Mouse (Mus musculus): ENCODE measurements at regions not wholly inside any gene's neighbourhood (a gene's known extent, or its start where the extent isn't known, plus 50 kb on each side); places are given as distances from the start of the nearest gene placed in this dataset.

- Histone ChIP-seq H3K4me3 (ENCODE audit: low read depth, low read length) (no peak overlapping the region), H3K4me1 (ENCODE audit: control insufficient read depth, insufficient read depth, insufficient read length, low read length) (no peaks in the 10 kb centered on the region), H3K27me3 (ENCODE audit: control insufficient read depth, insufficient read depth, low read length) (no peaks in the 10 kb centered on the region), H3K27ac (ENCODE audit: insufficient read depth, low read depth, low read length) (no peak overlapping the region), H3K36me3 (ENCODE audit: control insufficient read depth, insufficient read depth, low read length) (no peaks in the 10 kb centered on the region)
- 86% methylated on average over 4 of the region's 4 CpGs for WGBS
- TF ChIP-seq POLR2A (IDR thresholded peaks at IDR 0.05; ENCODE audit: low read depth, low read length) (no peak), CTCF (IDR thresholded peaks at IDR 0.05; ENCODE audit: extremely low read depth, insufficient read length, insufficient replicate concordance, low read depth, low read length) (no peak)
These were observed 115.2 kb upstream of the Rgma start for GRCm38 (mm10) chr7:73260140-73260539.

- Histone ChIP-seq H3K27ac (ENCODE audit: insufficient read depth, low read depth, low read length) (no peak overlapping the region), H3K4me1 (ENCODE audit: control insufficient read depth, insufficient read depth, insufficient read length, low read length) (no peaks in the 10 kb centered on the region), H3K4me3 (ENCODE audit: low read depth, low read length) (no peak overlapping the region), H3K36me3 (ENCODE audit: control insufficient read depth, insufficient read depth, low read length) (no peaks in the 10 kb centered on the region), H3K27me3 (ENCODE audit: control insufficient read depth, insufficient read depth, low read length) (no peaks in the 10 kb centered on the region)
- 89% methylated on average over 5 of the region's 5 CpGs for WGBS
- TF ChIP-seq CTCF (IDR thresholded peaks at IDR 0.05; ENCODE audit: extremely low read depth, insufficient read length, insufficient replicate concordance, low read depth, low read length) (no peak), POLR2A (IDR thresholded peaks at IDR 0.05; ENCODE audit: low read depth, low read length) (no peak)
These were observed 113.6 kb upstream of the Rgma start for GRCm38 (mm10) chr7:73261750-73262149.

GRCm38 (mm10) chr7:73262526-73262925 is 112.8 kb upstream of the Rgma start:
- TF ChIP-seq CTCF (IDR thresholded peaks at IDR 0.05; ENCODE audit: extremely low read depth, insufficient read length, insufficient replicate concordance, low read depth, low read length) (no peak), POLR2A (IDR thresholded peaks at IDR 0.05; ENCODE audit: low read depth, low read length) (no peak)

GRCm38 (mm10) chr7:73269626-73270025 is 105.7 kb upstream of the Rgma start:
- Histone ChIP-seq H3K4me3 (ENCODE audit: low read depth, low read length) (no peak overlapping the region), H3K4me1 (ENCODE audit: control insufficient read depth, insufficient read depth, insufficient read length, low read length) (no peaks in the 10 kb centered on the region), H3K36me3 (ENCODE audit: control insufficient read depth, insufficient read depth, low read length) (no peaks in the 10 kb centered on the region), H3K27me3 (ENCODE audit: control insufficient read depth, insufficient read depth, low read length) (no peaks in the 10 kb centered on the region), H3K27ac (ENCODE audit: insufficient read depth, low read depth, low read length) (no peak overlapping the region)
- no peak for TF ChIP-seq POLR2A (IDR thresholded peaks at IDR 0.05; ENCODE audit: low read depth, low read length)
- no peak for TF ChIP-seq CTCF (IDR thresholded peaks at IDR 0.05; ENCODE audit: extremely low read depth, insufficient read length, insufficient replicate concordance, low read depth, low read length)
- WGBS: 93% methylated on average over 3 of the region's 3 CpGs

More at GRCm38 (mm10) chr7:73262526-73262925, 112.8 kb upstream of the Rgma start:
- Histone ChIP-seq H3K4me3 (ENCODE audit: low read depth, low read length) (no peak overlapping the region), H3K27me3 (ENCODE audit: control insufficient read depth, insufficient read depth, low read length) (no peaks in the 10 kb centered on the region), H3K27ac (ENCODE audit: insufficient read depth, low read depth, low read length) (no peak overlapping the region), H3K36me3 (ENCODE audit: control insufficient read depth, insufficient read depth, low read length) (no peaks in the 10 kb centered on the region), H3K4me1 (ENCODE audit: control insufficient read depth, insufficient read depth, insufficient read length, low read length) (no peaks in the 10 kb centered on the region)
- 61% methylated on average over 3 of the region's 3 CpGs for WGBS

GRCm38 (mm10) chr7:73272787-73273186 is 102.5 kb upstream of the Rgma start:
- TF ChIP-seq POLR2A (IDR thresholded peaks at IDR 0.05; ENCODE audit: low read depth, low read length) (no peak), CTCF (IDR thresholded peaks at IDR 0.05; ENCODE audit: extremely low read depth, insufficient read length, insufficient replicate concordance, low read depth, low read length) (no peak)

GRCm38 (mm10) chr7:73275814-73276271 is 99.5 kb upstream of the Rgma start:
- Histone ChIP-seq H3K36me3 (ENCODE audit: control insufficient read depth, insufficient read depth, low read length) (no peaks in the 10 kb centered on the region), H3K27ac (ENCODE audit: insufficient read depth, low read depth, low read length) (no peak overlapping the region), H3K4me1 (ENCODE audit: control insufficient read depth, insufficient read depth, insufficient read length, low read length) (no peaks in the 10 kb centered on the region), H3K27me3 (ENCODE audit: control insufficient read depth, insufficient read depth, low read length) (no peaks in the 10 kb centered on the region), H3K4me3 (ENCODE audit: low read depth, low read length) (no peak overlapping the region)
- TF ChIP-seq CTCF (IDR thresholded peaks at IDR 0.05; ENCODE audit: extremely low read depth, insufficient read length, insufficient replicate concordance, low read depth, low read length) (no peak), POLR2A (IDR thresholded peaks at IDR 0.05; ENCODE audit: low read depth, low read length) (no peak)
- WGBS: 77% methylated on average over 9 of the region's 9 CpGs

More at GRCm38 (mm10) chr7:73272787-73273186, 102.5 kb upstream of the Rgma start:
- H3K4me1 ChIP-seq (ENCODE audit: control insufficient read depth, insufficient read depth, insufficient read length, low read length): no peaks in the 10 kb centered on the region
- WGBS: 90% methylated on average over 1 of the region's 1 CpGs
- no peaks in the 10 kb centered on the region for H3K27me3 ChIP-seq (ENCODE audit: control insufficient read depth, insufficient read depth, low read length)
- H3K4me3 ChIP-seq (ENCODE audit: low read depth, low read length): no peak overlapping the region
- no peak overlapping the region for H3K27ac ChIP-seq (ENCODE audit: insufficient read depth, low read depth, low read length)
- H3K36me3 ChIP-seq (ENCODE audit: control insufficient read depth, insufficient read depth, low read length): no peaks in the 10 kb centered on the region

- WGBS: 81% methylated on average over 6 of the region's 6 CpGs
These were observed 96.7 kb upstream of the Rgma start for GRCm38 (mm10) chr7:73278616-73279015.

More at GRCm38 (mm10) chr7:73278616-73279015, 96.7 kb upstream of the Rgma start:
- Histone ChIP-seq H3K27ac (ENCODE audit: insufficient read depth, low read depth, low read length) (no peak overlapping the region), H3K4me1 (ENCODE audit: control insufficient read depth, insufficient read depth, insufficient read length, low read length) (no peaks in the 10 kb centered on the region), H3K36me3 (ENCODE audit: control insufficient read depth, insufficient read depth, low read length) (no peaks in the 10 kb centered on the region), H3K4me3 (ENCODE audit: low read depth, low read length) (no peak overlapping the region), H3K27me3 (ENCODE audit: control insufficient read depth, insufficient read depth, low read length) (no peaks in the 10 kb centered on the region)
- TF ChIP-seq CTCF (IDR thresholded peaks at IDR 0.05; ENCODE audit: extremely low read depth, insufficient read length, insufficient replicate concordance, low read depth, low read length) (no peak), POLR2A (IDR thresholded peaks at IDR 0.05; ENCODE audit: low read depth, low read length) (no peak)
